Mouse (Mus musculus): ENCODE measurements around the gene Foxn2. TPM values are rescaled to one million over a fixed set of nuclear protein-coding genes. Genes with fewer than 3 reads are reported as not detected.

Gene Foxn2
- polyA plus RNA-seq, 1 experiment from 2014 or later, result 13.6 TPM

- TF ChIP-seq EP300 (IDR thresholded peaks at IDR 0.05) (no peak), CTCF (IDR thresholded peaks at IDR 0.05) (no peak)
- Histone ChIP-seq H3K36me3 (ENCODE audit: insufficient read depth, low read length) (0 out of 2 replicates have a peak, but pooled peaks cover 4% of the 10 kb centered on the region), H3K27me3 (replicated peaks; ENCODE audit: insufficient read depth, low read length) (no peaks in the 10 kb centered on the region), H3K27ac (ENCODE audit: low read length) (no peak overlapping the region), H3K4me2 (replicated peaks; ENCODE audit: low read depth, low read length) (no peak overlapping the region), H3K4me1 (ENCODE audit: insufficient read depth, low read depth, low read length) (no peaks in the 10 kb centered on the region), H3K4me3 (ENCODE audit: low read depth, low read length) (no peak overlapping the region), H3K9ac (replicated peaks; ENCODE audit: low read depth) (no peak overlapping the region), H3K9me3 (ENCODE audit: low read length) (no peaks in the 10 kb centered on the region)
- no peak for DNase-seq (ENCODE audit: low spot score)
- 52% methylated on average over 2 of the region's 2 CpGs for WGBS
- ATAC-seq, result no peak
These were observed 33.3 kb downstream of the Foxn2 start for GRCm38 (mm10) chr17:88473766-88474165.

- WGBS, result 94% methylated on average over 7 of the region's 7 CpGs
- ATAC-seq (no peak), DNase-seq (ENCODE audit: low spot score) (no peak)
- Histone ChIP-seq H3K4me3 (ENCODE audit: low read depth, low read length) (no peak overlapping the region), H3K9ac (replicated peaks; ENCODE audit: low read depth) (no peak overlapping the region), H3K4me2 (replicated peaks; ENCODE audit: low read depth, low read length) (no peak overlapping the region), H3K36me3 (ENCODE audit: insufficient read depth, low read length) (no peaks in the 10 kb centered on the region), H3K27ac (ENCODE audit: low read length) (no peak overlapping the region), H3K27me3 (replicated peaks; ENCODE audit: insufficient read depth, low read length) (no peaks in the 10 kb centered on the region), H3K4me1 (ENCODE audit: insufficient read depth, low read depth, low read length) (no peaks in the 10 kb centered on the region), H3K9me3 (ENCODE audit: low read length) (no peaks in the 10 kb centered on the region)
- no peak for TF ChIP-seq EP300 (IDR thresholded peaks at IDR 0.05)
- TF ChIP-seq CTCF (IDR thresholded peaks at IDR 0.05), result no peak
These were observed 36.7 kb downstream of the Foxn2 start for GRCm38 (mm10) chr17:88477165-88477564.

GRCm38 (mm10) chr17:88477699-88478098 is 37.2 kb downstream of the Foxn2 start:
- ATAC-seq (no peak), DNase-seq (ENCODE audit: low spot score) (no peak)
- H3K4me2 ChIP-seq (replicated peaks; ENCODE audit: low read depth, low read length), result no peak overlapping the region
- no peak overlapping the region for H3K27ac ChIP-seq (ENCODE audit: low read length)
- H3K9ac ChIP-seq (replicated peaks; ENCODE audit: low read depth), result no peak overlapping the region
- H3K4me1 ChIP-seq (ENCODE audit: insufficient read depth, low read depth, low read length), result no peaks in the 10 kb centered on the region
- H3K27me3 ChIP-seq (replicated peaks; ENCODE audit: insufficient read depth, low read length), result no peaks in the 10 kb centered on the region
- no peak for TF ChIP-seq EP300 (IDR thresholded peaks at IDR 0.05)
- no peak for TF ChIP-seq CTCF (IDR thresholded peaks at IDR 0.05)
- no peaks in the 10 kb centered on the region for H3K9me3 ChIP-seq (ENCODE audit: low read length)
- no peaks in the 10 kb centered on the region for H3K36me3 ChIP-seq (ENCODE audit: insufficient read depth, low read length)
- H3K4me3 ChIP-seq (ENCODE audit: low read depth, low read length), result no peak overlapping the region

GRCm38 (mm10) chr17:88479040-88479439 is 38.5 kb downstream of the Foxn2 start:
- no peak overlapping the region for H3K4me2 ChIP-seq (replicated peaks; ENCODE audit: low read depth, low read length)
- WGBS, result 73% methylated on average over 13 of the region's 13 CpGs
- TF ChIP-seq CTCF (IDR thresholded peaks at IDR 0.05), result no peak
- no peak for TF ChIP-seq EP300 (IDR thresholded peaks at IDR 0.05)
- H3K27ac ChIP-seq (ENCODE audit: low read length), result no peak overlapping the region
- H3K9me3 ChIP-seq (ENCODE audit: low read length), result no peaks in the 10 kb centered on the region
- H3K27me3 ChIP-seq (replicated peaks; ENCODE audit: insufficient read depth, low read length), result no peaks in the 10 kb centered on the region
- H3K9ac ChIP-seq (replicated peaks; ENCODE audit: low read depth), result no peak overlapping the region
- no peak overlapping the region for H3K4me3 ChIP-seq (ENCODE audit: low read depth, low read length)
- no peaks in the 10 kb centered on the region for H3K36me3 ChIP-seq (ENCODE audit: insufficient read depth, low read length)
- DNase-seq (ENCODE audit: low spot score) (no peak), ATAC-seq (no peak)
- no peaks in the 10 kb centered on the region for H3K4me1 ChIP-seq (ENCODE audit: insufficient read depth, low read depth, low read length)

- H3K9ac ChIP-seq (replicated peaks; ENCODE audit: low read depth), result no peak overlapping the region
- H3K36me3 ChIP-seq (ENCODE audit: insufficient read depth, low read length), result no peaks in the 10 kb centered on the region
- no peaks in the 10 kb centered on the region for H3K4me1 ChIP-seq (ENCODE audit: insufficient read depth, low read depth, low read length)
- ATAC-seq (no peak), DNase-seq (ENCODE audit: low spot score) (no peak)
- TF ChIP-seq EP300 (IDR thresholded peaks at IDR 0.05) (no peak), CTCF (IDR thresholded peaks at IDR 0.05) (no peak)
- H3K27me3 ChIP-seq (replicated peaks; ENCODE audit: insufficient read depth, low read length), result no peaks in the 10 kb centered on the region
- H3K9me3 ChIP-seq (ENCODE audit: low read length), result no peaks in the 10 kb centered on the region
- H3K27ac ChIP-seq (ENCODE audit: low read length), result no peak overlapping the region
- 86% methylated on average over 10 of the region's 10 CpGs for WGBS
- H3K4me2 ChIP-seq (replicated peaks; ENCODE audit: low read depth, low read length), result no peak overlapping the region
- no peak overlapping the region for H3K4me3 ChIP-seq (ENCODE audit: low read depth, low read length)
These were observed 39.9 kb downstream of the Foxn2 start for GRCm38 (mm10) chr17:88480369-88480768.

GRCm38 (mm10) chr17:88481062-88481461 is 40.6 kb downstream of the Foxn2 start:
- DNase-seq (ENCODE audit: low spot score), result no peak
- H3K9me3 ChIP-seq (ENCODE audit: low read length), result no peaks in the 10 kb centered on the region
- ATAC-seq, result no peak
- H3K36me3 ChIP-seq (ENCODE audit: insufficient read depth, low read length), result no peaks in the 10 kb centered on the region
- WGBS, result 86% methylated on average over 2 of the region's 2 CpGs
- H3K27me3 ChIP-seq (replicated peaks; ENCODE audit: insufficient read depth, low read length), result no peaks in the 10 kb centered on the region
- no peak for TF ChIP-seq EP300 (IDR thresholded peaks at IDR 0.05)
- no peak for TF ChIP-seq CTCF (IDR thresholded peaks at IDR 0.05)
- H3K27ac ChIP-seq (ENCODE audit: low read length), result no peak overlapping the region
- no peaks in the 10 kb centered on the region for H3K4me1 ChIP-seq (ENCODE audit: insufficient read depth, low read depth, low read length)
- no peak overlapping the region for H3K9ac ChIP-seq (replicated peaks; ENCODE audit: low read depth)
- no peak overlapping the region for H3K4me2 ChIP-seq (replicated peaks; ENCODE audit: low read depth, low read length)
- H3K4me3 ChIP-seq (ENCODE audit: low read depth, low read length), result no peak overlapping the region

GRCm38 (mm10) chr17:88481587-88481986 is 41.1 kb downstream of the Foxn2 start:
- H3K4me2 ChIP-seq (replicated peaks; ENCODE audit: low read depth, low read length), result no peak overlapping the region
- no peak for TF ChIP-seq CTCF (IDR thresholded peaks at IDR 0.05)
- no peak for TF ChIP-seq EP300 (IDR thresholded peaks at IDR 0.05)

More at GRCm38 (mm10) chr17:88481587-88481986, 41.1 kb downstream of the Foxn2 start:
- H3K9me3 ChIP-seq (ENCODE audit: low read length), result no peaks in the 10 kb centered on the region
- H3K9ac ChIP-seq (replicated peaks; ENCODE audit: low read depth), result no peak overlapping the region
- ATAC-seq, result no peak
- H3K36me3 ChIP-seq (ENCODE audit: insufficient read depth, low read length), result peaks cover 4% of the 10 kb centered on the region; the same call in 1 of the 2 replicates
- no peaks in the 10 kb centered on the region for H3K27me3 ChIP-seq (replicated peaks; ENCODE audit: insufficient read depth, low read length)
- H3K27ac ChIP-seq (ENCODE audit: low read length), result no peak overlapping the region
- no peaks in the 10 kb centered on the region for H3K4me1 ChIP-seq (ENCODE audit: insufficient read depth, low read depth, low read length)
- H3K4me3 ChIP-seq (ENCODE audit: low read depth, low read length), result no peak overlapping the region
- no peak for DNase-seq (ENCODE audit: low spot score)
- WGBS, result 88% methylated on average over 3 of the region's 3 CpGs
